Mouse (Mus musculus) Patski (cell line): ENCODE results near the gene Khnyn. TPM values are rescaled to one million over a fixed set of nuclear protein-coding genes. Genes with fewer than 3 reads are reported as not detected.

ENCODE experiments used
- ATAC-seq: fragments of 100-300 bp; one replicate; pipeline ENCODE4 v1.8.0; 2021
- CTCF ChIA-PET: fragments of 350-600 bp; sonication (Branson Sonifier 250); formaldehyde crosslinking; loops from one replicate; lab custom pipeline; 2022; ENCODE audit warnings: inconsistent platforms; lab: Charles Lee
- POLR2A ChIA-PET: fragments of 350-600 bp; sonication (Branson Sonifier 250); formaldehyde crosslinking; loops from one replicate; lab custom pipeline; 2022; ENCODE audit warnings: antibody characterized with exemption, inconsistent platforms; lab: Charles Lee
- DNase-seq: peaks from one replicate; pipeline ENCODE4 v3.0.0-alpha.2; 2011; ENCODE audit warnings: low read depth, low spot score
- H3K27me3 ChIP-seq: fragments of 371-371 bp; one replicate; pipeline ENCODE4 v1.5.1; 2021
- CTCF ChIP-seq: fragments of 100-300 bp; IDR thresholded peaks from one replicate; pipeline ENCODE4 v1.5.1; 2021
- in situ Hi-C: fragments of 300-500 bp; cut with MboI; formaldehyde crosslinking; loops from 3 replicates; pipeline ENCODE4 v1.11.1; 2018; ENCODE audit warnings: low pct_unique_long_range_greater_than_20kb, mixed read lengths
- polyA plus RNA-seq: library from polyadenylated mRNA; unstranded; gene quantifications from one replicate; pipeline ENCODE4 v1.2.3, GENCODE M21; 2021

Khnyn gene
- polyA plus RNA-seq, 1 experiment from 2014 or later: 16.2 TPM

- DNase-seq: no peak
- ATAC-seq: peak; percentile 13
- ChIA-PET CTCF (no interaction called here), POLR2A (interaction anchor here (1.3 kb wide), 1 partner anchor 11 kb away, joined by 4 read pairs; no protein-coding TSS in a partner anchor)
- in situ Hi-C loops: no loop called here
- no peaks in the 10 kb centered on the region for H3K27me3 ChIP-seq
- TF ChIP-seq CTCF: no peak
These were observed 15.6 kb downstream of the Khnyn start for GRCm38 (mm10) chr14:55900414-55900755.

- ChIA-PET CTCF (no interaction called here), POLR2A (no interaction called here)
- in situ Hi-C loops: no loop called here
- no peak for DNase-seq
- peaks cover 16% of the 10 kb centered on the region for H3K27me3 ChIP-seq
- TF ChIP-seq CTCF: no peak
- peak; percentile 74 for ATAC-seq
These were observed 20.8 kb downstream of the Khnyn start for GRCm38 (mm10) chr14:55905518-55905917.

GRCm38 (mm10) chr14:55913406-55913805 is 28.7 kb downstream of the Khnyn start:
- in situ Hi-C loops: no loop called here
- no peak for DNase-seq
- CTCF ChIA-PET: no interaction called here
- POLR2A ChIA-PET: no interaction called here
- peaks cover 18% of the 10 kb centered on the region for H3K27me3 ChIP-seq
- no peak for ATAC-seq
- no peak for TF ChIP-seq CTCF

DNA sequence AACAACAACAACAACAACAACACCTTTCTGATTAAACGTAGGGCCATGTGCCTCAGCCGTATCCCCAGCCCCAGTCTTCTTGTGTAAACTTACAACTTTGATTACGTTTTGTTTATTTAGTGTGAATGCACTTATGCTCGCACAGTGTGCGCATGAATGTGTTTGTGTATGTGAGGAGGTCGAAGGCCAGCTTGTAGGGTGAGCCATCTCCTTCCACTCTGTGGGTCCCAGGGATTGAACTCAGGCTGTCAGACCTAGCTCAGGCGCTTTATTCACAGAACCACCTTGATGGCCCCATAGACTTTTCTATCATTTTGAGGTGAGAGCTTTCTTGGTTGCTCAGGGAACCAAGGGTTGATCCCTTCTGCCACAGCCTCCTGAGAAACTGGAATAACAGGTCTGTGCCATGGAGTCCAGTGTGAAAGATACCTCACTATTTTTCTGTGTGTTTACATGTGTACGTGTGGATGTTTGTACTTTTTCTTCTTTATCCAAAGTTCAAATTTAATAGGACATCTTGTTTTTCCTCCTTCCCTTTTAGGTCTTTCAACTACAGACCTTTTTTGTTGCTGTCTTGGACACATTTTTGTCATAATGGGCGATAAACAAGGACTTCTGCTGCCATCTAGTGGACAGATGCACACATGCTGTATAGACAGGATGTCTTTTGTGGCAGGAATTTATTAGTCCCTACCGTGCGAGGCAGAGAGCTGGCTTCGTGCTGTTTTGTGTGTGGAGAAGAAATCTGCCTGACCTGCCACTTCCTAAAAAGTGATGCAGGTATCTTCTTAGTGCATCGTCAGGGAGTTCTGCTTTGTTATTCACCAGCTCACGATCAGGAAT is 33.7 kb downstream of the Khnyn start:
- ATAC-seq (peak; percentile 69), DNase-seq (no peak)
- POLR2A ChIA-PET: no interaction called here
- CTCF ChIA-PET: interaction anchor here (0.7 to 2.7 kb wide), 9 partner anchors 9 to 71 kb away, joined by 3 to 21 read pairs (median 4); partner anchors contain the start of gene Khnyn
- in situ Hi-C loops: no loop called here
- TF ChIP-seq CTCF: peak; percentile 63
- H3K27me3 ChIP-seq: peaks cover 17% of the 10 kb centered on the region

GRCm38 (mm10) chr14:55922475-55923232 is 37.9 kb downstream of the Khnyn start:
- ChIA-PET POLR2A (no interaction called here), CTCF (interaction anchor here (0.7 to 2.2 kb wide), 2 partner anchors 36 to 49 kb away, joined by 5 to 6 read pairs; no protein-coding TSS in a partner anchor)
- TF ChIP-seq CTCF: no peak
- DNase-seq: no peak
- ATAC-seq: no peak
- in situ Hi-C loops: loop anchor here (5.0 kb wide), 2 partner anchors 60 to 100 kb away; partner anchors contain the start of gene Nfatc4
- H3K27me3 ChIP-seq: peaks cover 3% of the 10 kb centered on the region

DNA sequence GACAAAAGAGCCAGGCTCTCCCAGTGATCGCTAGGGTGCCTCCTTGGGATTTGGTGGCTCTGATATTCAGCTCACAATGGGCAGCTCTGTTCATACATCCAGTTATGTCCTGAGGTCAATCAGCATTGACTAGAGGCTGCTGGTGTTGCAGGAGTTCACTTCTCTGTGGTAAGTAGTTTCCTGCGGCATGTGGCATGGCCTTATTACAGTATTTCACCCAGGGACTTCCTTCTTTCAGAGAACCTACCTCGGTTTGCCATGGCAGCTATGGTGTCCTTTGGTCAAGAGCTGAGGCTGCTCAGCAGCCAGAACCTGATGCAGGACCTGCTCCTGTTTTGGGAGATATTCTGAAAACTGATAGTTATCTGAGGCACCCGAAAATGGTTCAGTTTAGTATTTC is 42.1 kb downstream of the Khnyn start:
- DNase-seq (no peak), ATAC-seq (no peak)
- peaks cover 10% of the 10 kb centered on the region for H3K27me3 ChIP-seq
- in situ Hi-C loops: no loop called here
- POLR2A ChIA-PET: no interaction called here
- no peak for TF ChIP-seq CTCF
- CTCF ChIA-PET: interaction anchor here (1.3 kb wide), 1 partner anchor 12 kb away, joined by 3 read pairs; no protein-coding TSS in a partner anchor

GRCm38 (mm10) chr14:55929263-55929997 is 44.7 kb downstream of the Khnyn start:
- no peak for DNase-seq

DNA sequence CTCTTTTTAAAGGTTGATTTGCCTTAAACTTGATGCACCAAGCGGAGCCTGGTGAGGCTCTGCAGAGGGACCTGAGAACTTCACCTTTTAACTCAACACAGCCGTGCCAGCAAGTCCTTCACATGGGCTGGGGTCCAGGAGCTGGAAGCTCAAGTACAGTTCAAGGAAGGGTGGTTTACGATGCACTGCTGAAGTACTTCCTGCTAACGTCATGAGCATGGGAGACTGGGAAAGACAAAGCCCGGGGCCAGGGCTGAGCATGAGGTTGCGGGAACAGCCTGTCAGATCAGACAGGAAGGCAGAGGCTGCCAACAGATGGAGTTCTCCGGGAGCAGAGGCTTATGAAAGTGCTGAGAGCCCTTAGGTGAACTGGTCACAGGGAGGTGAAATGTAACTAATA is 48.8 kb downstream of the Khnyn start:
- ChIA-PET CTCF (no interaction called here), POLR2A (no interaction called here)
- peaks cover 12% of the 10 kb centered on the region for H3K27me3 ChIP-seq
- ATAC-seq (no peak), DNase-seq (no peak)
- in situ Hi-C loops: no loop called here
- TF ChIP-seq CTCF: no peak

More at GRCm38 (mm10) chr14:55929263-55929997, 44.7 kb downstream of the Khnyn start:
- ATAC-seq: no peak
- ChIA-PET CTCF (no interaction called here), POLR2A (no interaction called here)
- in situ Hi-C loops: no loop called here
- peaks cover 10% of the 10 kb centered on the region for H3K27me3 ChIP-seq
- TF ChIP-seq CTCF: no peak

DNA sequence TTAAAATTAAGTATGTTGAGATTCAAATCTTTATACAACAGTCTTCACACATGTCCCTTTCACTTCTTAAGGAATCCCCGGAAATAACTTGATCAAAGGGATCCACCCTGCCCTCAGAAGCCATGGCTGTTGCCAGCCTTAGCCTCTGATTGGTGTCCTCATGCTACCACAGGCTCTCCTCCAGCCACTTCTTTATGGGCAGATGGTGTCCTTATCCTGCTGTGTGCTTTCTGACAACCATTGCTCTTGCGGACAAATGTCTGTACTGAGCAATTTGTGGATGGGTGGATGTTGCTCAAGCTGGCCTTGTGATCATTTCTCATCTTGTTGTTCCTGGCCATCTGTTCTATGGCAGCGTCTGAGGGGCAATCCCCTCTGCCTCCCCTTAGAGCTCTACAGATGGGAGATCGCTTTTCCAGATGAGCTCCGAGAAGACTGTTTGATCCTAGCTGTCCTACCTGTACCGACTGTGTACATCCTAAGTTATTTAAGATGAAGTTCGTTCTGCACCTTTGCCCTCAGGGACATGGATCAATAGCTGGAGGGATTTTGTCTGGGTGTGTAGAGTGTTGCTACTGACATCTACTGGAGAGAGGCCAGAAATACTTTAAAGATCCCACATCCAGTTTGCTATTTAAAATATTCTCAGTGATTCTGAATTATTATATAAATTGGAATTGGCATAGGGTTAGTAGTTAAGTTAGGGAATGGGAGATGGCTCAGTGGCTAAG is 55.5 kb downstream of the Khnyn start:
- ChIA-PET POLR2A (no interaction called here), CTCF (no interaction called here)
- ATAC-seq: no peak
- in situ Hi-C loops: no loop called here
- peaks cover 9% of the 10 kb centered on the region for H3K27me3 ChIP-seq
- no peak for DNase-seq
- TF ChIP-seq CTCF: peak; percentile 18

GRCm38 (mm10) chr14:55943601-55944000 is 58.9 kb downstream of the Khnyn start:
- CTCF ChIA-PET: no interaction called here
- H3K27me3 ChIP-seq: peaks cover 5% of the 10 kb centered on the region
- DNase-seq (no peak), ATAC-seq (no peak)
- in situ Hi-C loops: no loop called here
- POLR2A ChIA-PET: no interaction called here
- TF ChIP-seq CTCF: no peak
